Mouse (Mus musculus) frontal cortex, postnatal 14 days (tissue): Measurements from ENCODE around the gene Spef1.

ENCODE experiments used
- DNase-seq, 2 experiments: peaks; one replicate each; pipeline ENCODE4 v3.0.0; 2022; ENCODE audit warnings: low spot score in 2 of 2

Spef1 gene

GRCm38 (mm10) chr2:131174700-131175099 is 12.4 kb downstream of the Spef1 start:
- DNase-seq = peak; percentile 41 to 54

- DNase-seq = no peak
These were observed 14.8 kb downstream of the Spef1 start for GRCm38 (mm10) chr2:131172322-131172721.

DNA sequence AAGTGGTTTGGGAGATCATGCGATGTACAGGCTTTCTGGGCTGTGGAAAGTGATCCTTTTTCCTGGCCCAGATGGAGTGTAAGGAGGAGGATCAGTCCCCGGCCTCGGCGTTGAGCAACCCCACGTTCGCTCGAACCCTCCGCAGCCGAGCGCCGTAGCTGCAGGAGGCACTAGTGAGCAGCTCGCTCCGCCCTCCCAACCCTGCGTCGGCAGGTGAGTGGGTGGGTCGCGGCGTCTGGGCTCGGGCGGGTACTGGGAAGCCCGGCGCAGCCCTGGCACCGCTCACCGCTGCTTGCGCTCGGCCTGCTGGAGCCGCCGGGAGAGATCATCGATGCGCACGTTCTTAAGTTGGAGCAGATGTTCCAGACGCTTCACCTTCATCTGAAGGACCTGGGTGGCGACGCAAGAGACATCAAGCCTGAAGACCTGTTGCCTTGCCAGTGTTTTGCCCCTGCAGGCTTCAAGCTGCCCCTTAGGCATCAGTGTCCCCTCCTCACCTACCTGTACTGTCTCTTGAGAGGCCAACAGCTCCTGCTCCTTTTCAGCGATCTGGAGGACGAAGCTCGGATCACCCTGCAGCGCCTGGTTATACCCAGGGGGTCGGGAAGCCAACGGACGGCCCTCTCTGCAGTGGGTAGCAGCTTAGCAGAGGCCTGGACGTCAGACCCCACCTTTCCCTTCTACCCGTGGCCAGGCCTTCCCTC is 15.5 kb downstream of the Spef1 start:
- DNase-seq = peak; percentile 50 to 61

DNA sequence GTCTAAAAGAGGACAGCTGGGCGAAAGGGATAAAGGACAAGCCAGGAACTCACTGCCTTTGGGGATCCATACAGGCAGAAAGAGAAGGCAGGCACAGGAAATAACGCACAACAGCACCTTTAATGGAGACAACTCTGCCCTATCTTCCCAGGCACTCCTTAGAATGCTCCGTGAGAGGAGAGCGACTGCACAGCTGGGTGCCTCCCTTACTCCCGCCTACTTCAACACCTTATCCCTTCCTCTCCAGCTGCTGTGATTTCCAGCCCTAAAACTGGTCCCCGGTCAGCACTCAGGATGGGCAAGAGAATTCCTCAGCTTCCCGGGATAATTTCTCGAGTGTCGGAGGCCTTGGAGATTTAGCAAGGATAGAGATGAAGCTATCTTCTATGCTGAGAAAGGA is 16.1 kb downstream of the Spef1 start:
- DNase-seq = no peak

DNA sequence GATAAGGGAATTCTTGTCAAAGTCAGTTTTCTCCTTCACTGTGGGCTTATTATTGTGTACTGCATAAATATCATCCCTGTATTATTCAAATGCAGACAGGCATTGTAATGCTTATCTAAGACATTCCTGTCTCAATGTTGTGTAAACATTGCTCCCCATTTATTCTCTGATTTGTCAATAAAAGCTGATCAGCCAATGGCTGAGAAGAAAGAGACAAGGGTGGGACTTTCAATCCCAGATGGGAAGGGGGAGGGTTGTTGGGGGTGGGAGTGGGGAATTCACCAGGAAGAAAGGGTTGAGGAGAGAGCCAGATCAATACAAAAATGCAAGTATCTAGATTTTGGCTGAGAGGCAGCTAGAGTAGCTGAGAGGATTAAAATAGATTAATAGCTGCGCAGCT is 18.2 kb downstream of the Spef1 start:
- DNase-seq = no peak

- no peak for DNase-seq
These were observed 19.1 kb downstream of the Spef1 start for GRCm38 (mm10) chr2:131167984-131168383.

- no peak for DNase-seq
These were observed 20.9 kb downstream of the Spef1 start for GRCm38 (mm10) chr2:131166172-131166571.

DNA sequence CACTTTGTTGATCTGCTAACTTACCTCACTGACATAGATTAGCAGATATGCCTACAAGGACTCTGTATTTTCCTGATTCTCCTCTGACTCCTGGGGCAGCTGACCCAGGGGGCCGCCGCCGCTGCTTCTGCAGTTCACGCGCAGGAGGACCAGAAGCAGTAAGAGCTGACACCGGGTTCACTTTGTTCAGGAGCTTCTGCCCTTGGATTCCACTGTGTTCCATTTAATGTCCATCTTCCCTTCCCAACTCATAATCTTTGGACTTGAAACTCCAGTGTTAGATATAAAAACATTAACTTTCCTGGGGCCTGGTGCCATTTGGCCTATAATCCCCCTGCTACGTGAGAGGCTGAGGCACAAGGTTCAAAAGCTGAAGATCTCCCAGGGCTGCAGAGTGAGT is 23.2 kb downstream of the Spef1 start:
- DNase-seq = no peak

- peak in 1 of 2 experiments; percentile 19 for DNase-seq
These were observed 26.4 kb downstream of the Spef1 start for GRCm38 (mm10) chr2:131160671-131161111.

DNA sequence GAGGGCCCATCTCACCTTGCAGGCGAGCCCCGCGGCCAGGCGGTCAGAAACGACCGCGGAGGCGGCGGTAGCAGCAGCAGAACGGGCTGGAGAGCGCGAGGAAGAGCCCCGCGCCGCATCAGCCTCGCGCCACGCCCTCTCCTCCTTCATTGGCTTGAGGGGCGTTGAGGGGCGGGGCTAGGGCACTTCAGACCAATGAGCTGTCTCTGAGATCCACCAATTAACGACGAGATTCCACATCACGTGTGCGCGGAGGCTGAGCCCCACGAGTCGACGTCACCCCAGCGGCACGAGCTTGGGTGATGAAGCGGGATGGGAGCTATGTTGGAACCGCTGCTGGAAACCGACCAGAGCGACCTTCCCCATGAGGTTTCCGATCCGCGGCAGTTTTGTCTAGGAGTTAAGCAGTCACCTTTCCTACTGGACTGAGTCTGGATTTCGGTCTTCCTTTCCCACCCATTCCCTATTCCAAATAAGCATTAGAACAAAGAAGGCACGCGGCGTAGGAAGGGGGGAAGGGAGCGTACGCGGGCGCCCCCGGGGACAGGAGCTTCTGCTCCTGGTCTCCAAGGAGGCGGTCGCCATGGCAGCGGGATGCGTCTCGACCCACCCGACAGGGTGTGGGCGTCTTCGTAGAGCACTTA is 27.0 kb downstream of the Spef1 start, which contains the start of gene 1700037H04Rik:
1700037H04Rik (minus strand) TSS at position 144 of the 644 bp plus-strand sequence.
- peak; percentile 95 to 97 for DNase-seq

- DNase-seq = peak in 1 of 2 experiments; percentile 43
These were observed 27.6 kb downstream of the Spef1 start for GRCm38 (mm10) chr2:131159491-131159910.

DNA sequence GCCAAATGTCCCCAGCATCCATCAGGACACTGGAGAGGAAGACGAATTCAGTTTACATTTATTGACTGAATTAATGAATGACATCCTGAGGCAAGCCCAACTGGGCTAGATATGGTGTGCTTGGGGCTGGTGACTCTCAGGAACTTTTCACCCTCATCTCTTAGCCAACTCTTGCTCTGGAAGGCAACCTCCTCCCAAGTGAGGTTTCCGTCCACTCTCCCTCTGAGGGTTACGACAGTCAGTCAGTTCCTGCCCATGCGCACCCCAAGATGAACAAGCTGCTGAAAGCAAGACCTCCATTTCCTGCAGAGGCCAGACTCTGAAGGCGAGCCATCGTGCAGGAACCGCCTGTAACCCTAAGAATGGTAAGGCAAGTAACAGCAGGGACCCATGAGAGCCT is 30.1 kb downstream of the Spef1 start:
- DNase-seq = no peak

DNA sequence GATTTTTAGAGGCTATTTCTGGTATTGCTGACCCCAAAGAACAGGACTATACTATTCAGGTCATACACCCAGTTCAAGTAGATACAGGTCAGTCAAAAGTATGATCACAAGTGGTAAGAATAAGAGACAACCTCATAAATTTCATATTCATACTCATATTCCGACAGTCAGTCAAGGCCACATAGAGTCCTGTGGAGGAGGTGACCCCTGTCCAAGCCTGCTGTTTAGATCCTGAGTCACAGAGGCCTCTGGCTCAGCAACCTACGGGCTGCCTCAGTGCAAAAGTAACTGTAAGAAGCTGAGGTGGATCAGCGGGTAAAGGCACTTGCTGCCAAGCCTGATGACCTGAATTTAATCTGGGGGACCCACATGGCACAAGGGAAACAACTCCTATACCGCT is 33.0 kb downstream of the Spef1 start:
- DNase-seq = no peak

- no peak for DNase-seq
These were observed 34.8 kb downstream of the Spef1 start for GRCm38 (mm10) chr2:131152166-131152730.

GRCm38 (mm10) chr2:131149254-131149578 is 37.9 kb downstream of the Spef1 start:
- DNase-seq = no peak

- DNase-seq = no peak
These were observed 38.5 kb downstream of the Spef1 start for GRCm38 (mm10) chr2:131148353-131149253.

- DNase-seq = no peak
These were observed 40.1 kb downstream of the Spef1 start for GRCm38 (mm10) chr2:131147043-131147365.

DNA sequence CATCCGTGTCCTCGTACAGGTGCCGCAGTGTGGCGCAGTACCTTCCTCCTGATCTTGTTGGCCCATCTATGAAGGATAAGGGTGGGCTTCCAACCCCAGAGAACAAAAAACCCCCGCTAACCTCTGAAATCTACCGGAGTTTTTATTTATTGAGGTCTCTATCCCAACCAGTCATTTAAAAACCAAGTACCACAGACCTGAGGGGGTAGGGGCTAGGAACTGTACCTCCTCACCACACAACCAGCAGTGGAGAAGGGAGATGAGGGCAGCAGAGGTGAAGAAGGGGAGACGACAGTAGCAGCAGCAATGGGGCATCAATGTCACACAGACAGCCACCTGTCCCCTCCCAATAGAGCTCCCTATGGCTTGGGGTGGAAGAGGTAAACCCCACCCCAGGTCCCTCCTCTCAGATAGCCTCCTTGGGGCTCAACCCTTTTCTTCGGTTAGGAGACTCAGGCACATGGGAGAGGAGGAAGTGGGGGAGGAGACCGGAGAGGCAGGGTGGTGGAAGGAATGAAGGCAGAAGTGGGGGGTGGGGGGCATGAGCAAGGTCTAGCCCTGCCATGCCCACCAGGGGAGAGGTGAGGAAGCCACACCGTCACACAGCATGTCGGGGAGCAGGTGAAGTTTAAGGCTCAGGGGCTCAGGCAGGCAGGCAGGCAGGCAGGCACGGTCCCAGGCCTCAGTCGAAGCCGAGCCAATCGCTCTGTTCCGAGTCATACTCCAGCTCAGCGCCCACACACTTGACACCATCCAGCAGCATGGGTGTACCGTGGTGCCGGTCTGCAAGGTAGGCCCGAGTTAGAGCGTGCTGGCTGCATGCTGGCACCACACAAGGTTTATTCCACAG is 40.7 kb downstream of the Spef1 start:
- DNase-seq = no peak

DNA sequence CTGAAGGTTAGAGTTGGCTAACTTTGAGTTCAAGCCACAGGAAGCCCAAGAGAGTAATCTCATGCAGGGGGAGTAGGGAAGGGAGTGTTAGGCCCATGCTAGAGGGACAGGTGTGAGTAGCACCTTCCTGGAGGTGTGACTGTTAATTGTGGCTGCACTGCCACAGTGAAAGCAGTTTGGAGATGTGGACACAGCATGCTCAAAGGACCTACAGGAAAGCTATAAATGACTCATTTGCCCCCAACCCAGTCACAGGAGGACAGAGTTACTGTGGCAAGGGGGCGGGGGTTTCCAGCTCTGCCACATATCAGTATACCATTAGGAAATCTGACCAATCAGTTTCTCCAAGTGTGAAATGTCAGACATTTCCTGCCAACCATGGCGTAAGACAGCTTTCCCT is 41.5 kb downstream of the Spef1 start:
- DNase-seq = no peak

GRCm38 (mm10) chr2:131145121-131145520 is 42.0 kb downstream of the Spef1 start:
- no peak for DNase-seq
